Mouse (Mus musculus) embryonic facial prominence, embryonic 13.5 days (tissue): ENCODE results near the gene Asb1. TPM values are rescaled to one million over a fixed set of nuclear protein-coding genes. Genes with fewer than 3 reads are reported as not detected.

ENCODE experiments used
- ATAC-seq: fragments of 200-750 bp; cut with Nextera tagmentation; 2 replicates; pipeline ENCODE4 v1.8.0; 2017; ENCODE audit warnings: low read depth; ENCODE audit not compliant: insufficient number of reproducible peaks, insufficient read depth, low FRiP score, low TSS enrichment
- H3K27ac ChIP-seq: fragments of 300-500 bp; sonication (generic); 2 replicates; pipeline ENCODE4 v1.5.1; 2015; ENCODE audit warnings: moderate library complexity, mild to moderate bottlenecking, inconsistent platforms
- H3K27me3 ChIP-seq: fragments of 300-500 bp; sonication (generic); 2 replicates; pipeline ENCODE4 v1.6.1; 2015; ENCODE audit warnings: mild to moderate bottlenecking, inconsistent platforms
- H3K36me3 ChIP-seq: fragments of 300-500 bp; sonication (generic); 2 replicates; pipeline ENCODE4 v1.6.1; 2015; ENCODE audit warnings: mild to moderate bottlenecking, inconsistent platforms
- H3K4me1 ChIP-seq: fragments of 300-500 bp; sonication (generic); 2 replicates; pipeline ENCODE4 v1.6.1; 2015; ENCODE audit warnings: inconsistent platforms
- H3K4me2 ChIP-seq: fragments of 300-500 bp; sonication (generic); 2 replicates; pipeline ENCODE4 v1.6.1; 2015; ENCODE audit warnings: moderate library complexity, mild to moderate bottlenecking, inconsistent platforms
- H3K4me3 ChIP-seq: fragments of 300-500 bp; sonication (generic); 2 replicates; pipeline ENCODE4 v1.5.1; 2015; ENCODE audit warnings: mild to moderate bottlenecking, inconsistent platforms
- H3K9ac ChIP-seq: fragments of 300-500 bp; sonication (generic); 2 replicates; pipeline ENCODE4 v1.6.1; 2015; ENCODE audit warnings: mild to moderate bottlenecking, inconsistent platforms
- H3K9me3 ChIP-seq: fragments of 300-500 bp; sonication (generic); 2 replicates; pipeline ENCODE4 v1.6.1; 2016; ENCODE audit warnings: inconsistent platforms
- WGBS: fragments of 180-500 bp; shearing (Covaris S2); methylation state at CpG from one replicate; pipeline ENCODE4 v1.1.7; 2015; ENCODE audit warnings: mixed read lengths; 5-methylcytosine and 5-hydroxymethylcytosine counted together
- polyA plus RNA-seq: library from polyadenylated mRNA; unstranded; fragments of >200 nt; fragmentation: Nextera tagmentation; extraction: Ambion mirVana; gene quantifications from 2 replicates; pipeline ENCODE4 v1.2.1, GENCODE M21; 2015

Asb1 gene
- polyA plus RNA-seq, 1 experiment from 2014 or later: 5.2 TPM

GRCm38 (mm10) chr1:91532243-91532642, 8.1 kb upstream of the Asb1 start:
- WGBS: 80% methylated on average over 4 of the region's 4 CpGs
- no peak overlapping the region for H3K9ac ChIP-seq
- H3K4me2 ChIP-seq: no peak overlapping the region
- H3K4me3 ChIP-seq: no peak overlapping the region
- H3K27ac ChIP-seq: no peak overlapping the region
- no peaks in the 10 kb centered on the region for H3K9me3 ChIP-seq
- H3K27me3 ChIP-seq: peaks cover 15% of the 10 kb centered on the region
- 0 out of 2 replicates have a peak, but pooled peaks cover 3% of the 10 kb centered on the region for H3K4me1 ChIP-seq
- no peak for ATAC-seq
- H3K36me3 ChIP-seq: peaks cover 20% of the 10 kb centered on the region

GRCm38 (mm10) chr1:91532892-91533291, 7.5 kb upstream of the Asb1 start:
- Histone ChIP-seq H3K36me3 (peaks cover 13% of the 10 kb centered on the region), H3K9me3 (no peaks in the 10 kb centered on the region), H3K4me1 (0 out of 2 replicates have a peak, but pooled peaks cover 3% of the 10 kb centered on the region), H3K4me3 (no peak overlapping the region), H3K4me2 (no peak overlapping the region), H3K9ac (no peak overlapping the region), H3K27me3 (peaks cover 22% of the 10 kb centered on the region), H3K27ac (no peak overlapping the region; the same call in 1 of the 2 replicates)
- 90% methylated on average over 5 of the region's 5 CpGs for WGBS
- no peak for ATAC-seq

- H3K36me3 ChIP-seq: peaks cover 9% of the 10 kb centered on the region; the same call in 1 of the 2 replicates
- no peak for ATAC-seq
- peaks cover 28% of the 10 kb centered on the region for H3K27me3 ChIP-seq
- H3K27ac ChIP-seq: no peak overlapping the region
- H3K4me2 ChIP-seq: no peak overlapping the region
- H3K9me3 ChIP-seq: no peaks in the 10 kb centered on the region
- no peak overlapping the region for H3K9ac ChIP-seq
- H3K4me3 ChIP-seq: no peak overlapping the region
- 61% methylated on average over 2 of the region's 2 CpGs for WGBS
- H3K4me1 ChIP-seq: 0 out of 2 replicates have a peak, but pooled peaks cover 3% of the 10 kb centered on the region
Observed at GRCm38 (mm10) chr1:91533483-91533882, 6.9 kb upstream of the Asb1 start.

GRCm38 (mm10) chr1:91533961-91534723, 6.2 kb upstream of the Asb1 start:
- Histone ChIP-seq H3K9ac (no peak overlapping the region), H3K27ac (no peak overlapping the region), H3K27me3 (peaks cover 34% of the 10 kb centered on the region), H3K4me3 (no peak overlapping the region), H3K9me3 (no peaks in the 10 kb centered on the region), H3K4me1 (0 out of 2 replicates have a peak, but pooled peaks cover 3% of the 10 kb centered on the region), H3K4me2 (no peak overlapping the region), H3K36me3 (peaks cover 5% of the 10 kb centered on the region; the same call in 1 of the 2 replicates)
- 75% methylated on average over 19 of the region's 19 CpGs for WGBS
- no peak for ATAC-seq

GRCm38 (mm10) chr1:91537786-91538569, 2.4 kb upstream of the Asb1 start:
- no peak overlapping the region for H3K4me2 ChIP-seq
- H3K27me3 ChIP-seq: peaks cover 44% of the 10 kb centered on the region
- no peak overlapping the region for H3K4me3 ChIP-seq
- 13% methylated on average over 22 of the region's 22 CpGs for WGBS
- no peak overlapping the region for H3K27ac ChIP-seq
- H3K36me3 ChIP-seq: peaks cover 4% of the 10 kb centered on the region; the same call in 1 of the 2 replicates
- no peak for ATAC-seq
- H3K4me1 ChIP-seq: peaks cover 23% of the 10 kb centered on the region
- H3K9ac ChIP-seq: no peak overlapping the region
- no peaks in the 10 kb centered on the region for H3K9me3 ChIP-seq

GRCm38 (mm10) chr1:91538570-91538929, 1.8 kb upstream of the Asb1 start:
- WGBS: 48% methylated on average over 1 of the region's 1 CpGs
- H3K27me3 ChIP-seq: peaks cover 44% of the 10 kb centered on the region
- no peak overlapping the region for H3K27ac ChIP-seq
- no peaks in the 10 kb centered on the region; the same call in 1 of the 2 replicates for H3K36me3 ChIP-seq
- no peak for ATAC-seq
- peaks cover 22% of the 10 kb centered on the region for H3K4me1 ChIP-seq
- no peak overlapping the region for H3K4me2 ChIP-seq
- H3K9me3 ChIP-seq: no peaks in the 10 kb centered on the region
- no peak overlapping the region for H3K4me3 ChIP-seq
- no peak overlapping the region for H3K9ac ChIP-seq

GRCm38 (mm10) chr1:91539246-91539645, 1.1 kb upstream of the Asb1 start:
- Histone ChIP-seq H3K27me3 (peaks cover 44% of the 10 kb centered on the region), H3K4me2 (peak overlapping the region; percentile 99), H3K9ac (no peak overlapping the region), H3K4me1 (peaks cover 22% of the 10 kb centered on the region), H3K4me3 (peak overlapping the region; percentile 81; the same call in 1 of the 2 replicates), H3K9me3 (no peaks in the 10 kb centered on the region), H3K27ac (no peak overlapping the region), H3K36me3 (no peaks in the 10 kb centered on the region; the same call in 1 of the 2 replicates)
- no peak for ATAC-seq
- 31% methylated on average over 6 of the region's 6 CpGs for WGBS

GRCm38 (mm10) chr1:91539704-91540270, 557 bp upstream of the Asb1 start:
- no peak overlapping the region for H3K27ac ChIP-seq
- WGBS: 2% methylated on average over 22 of the region's 22 CpGs
- peaks cover 4% of the 10 kb centered on the region for H3K36me3 ChIP-seq
- peak overlapping the region; percentile 81 for H3K4me3 ChIP-seq
- peak overlapping the region; percentile 82 for H3K9ac ChIP-seq
- peaks cover 22% of the 10 kb centered on the region for H3K4me1 ChIP-seq
- peak overlapping the region; percentile 99 for H3K4me2 ChIP-seq
- peak; percentile 41 for ATAC-seq
- H3K9me3 ChIP-seq: no peaks in the 10 kb centered on the region
- H3K27me3 ChIP-seq: peaks cover 44% of the 10 kb centered on the region

- Histone ChIP-seq H3K36me3 (peaks cover 11% of the 10 kb centered on the region), H3K27me3 (peaks cover 39% of the 10 kb centered on the region), H3K9ac (peak overlapping the region; percentile 82), H3K4me2 (peak overlapping the region; percentile 99), H3K27ac (no peak overlapping the region), H3K9me3 (no peaks in the 10 kb centered on the region), H3K4me3 (peak overlapping the region; percentile 81), H3K4me1 (peaks cover 22% of the 10 kb centered on the region)
- ATAC-seq: no peak
- WGBS: 13% methylated on average over 15 of the region's 15 CpGs
Observed at GRCm38 (mm10) chr1:91541042-91541592, 773 bp downstream of the Asb1 start.

- Histone ChIP-seq H3K36me3 (peaks cover 22% of the 10 kb centered on the region), H3K27me3 (peaks cover 12% of the 10 kb centered on the region), H3K27ac (no peak overlapping the region), H3K9me3 (no peaks in the 10 kb centered on the region), H3K4me2 (no peak overlapping the region; the same call in 1 of the 2 replicates), H3K4me3 (no peak overlapping the region), H3K4me1 (peaks cover 22% of the 10 kb centered on the region), H3K9ac (no peak overlapping the region)
- 86% methylated on average over 4 of the region's 4 CpGs for WGBS
- ATAC-seq: no peak
Observed at GRCm38 (mm10) chr1:91543974-91544373, 3.6 kb downstream of the Asb1 start.

- Histone ChIP-seq H3K4me1 (peaks cover 16% of the 10 kb centered on the region), H3K36me3 (peaks cover 27% of the 10 kb centered on the region), H3K27me3 (no peaks in the 10 kb centered on the region), H3K9me3 (no peaks in the 10 kb centered on the region), H3K9ac (no peak overlapping the region), H3K4me2 (no peak overlapping the region), H3K27ac (no peak overlapping the region), H3K4me3 (no peak overlapping the region)
- 80% methylated on average over 1 of the region's 1 CpGs for WGBS
- no peak for ATAC-seq
Observed at GRCm38 (mm10) chr1:91545226-91545625, 4.9 kb downstream of the Asb1 start.
